Mouse (Mus musculus) C2C12 (cell line): ENCODE results near the gene Btnl10.

Experiments used
- CTCF ChIP-seq: IDR thresholded peaks from one replicate; pipeline ENCODE4 v1.5.1; 2011; ENCODE audit not compliant: control insufficient read depth, insufficient read depth, insufficient read length
- MYOD1 ChIP-seq: IDR thresholded peaks from one replicate; pipeline ENCODE4 v1.6.1; 2011; ENCODE audit warnings: low read depth; ENCODE audit not compliant: control insufficient read depth, insufficient read length
- MYOG ChIP-seq: IDR thresholded peaks from one replicate; pipeline ENCODE4 v1.6.1; 2011; ENCODE audit not compliant: control insufficient read depth, insufficient read length; ENCODE audit errors: extremely low read depth
- USF1 ChIP-seq: IDR thresholded peaks from one replicate; pipeline ENCODE4 v1.6.1; 2011; ENCODE audit warnings: low read depth, mild to moderate bottlenecking, control low read depth, moderate library complexity

GRCm38 (mm10) chr11:58949480-58950431, 32.0 kb downstream of the Btnl10 start:
- TF ChIP-seq CTCF (no peak), USF1 (no peak), MYOG (no peak), MYOD1 (no peak)
